Mouse (Mus musculus) embryonic stem cell, embryonic (primary cell): ENCODE data around the gene Tubb2a.

Source experiments
- CTCF ChIA-PET, 4 experiments: fragments of 300-600 bp in 2 of 4; fragments of 350-600 bp in 2 of 4; sonication (Branson Sonifier 250); formaldehyde crosslinking; loops; one replicate each; lab custom pipeline; 2022; ENCODE audit warnings: inconsistent platforms in 2 of 4; lab: Charles Lee
- POLR2A ChIA-PET, 4 experiments: fragments of 300-600 bp in 2 of 4; fragments of 350-600 bp in 2 of 4; sonication (Branson Sonifier 250); formaldehyde crosslinking; loops; one replicate each; lab custom pipeline; 2022; ENCODE audit warnings: antibody characterized with exemption in 4 of 4, inconsistent platforms in 1 of 4; lab: Charles Lee

Tubb2a gene

DNA sequence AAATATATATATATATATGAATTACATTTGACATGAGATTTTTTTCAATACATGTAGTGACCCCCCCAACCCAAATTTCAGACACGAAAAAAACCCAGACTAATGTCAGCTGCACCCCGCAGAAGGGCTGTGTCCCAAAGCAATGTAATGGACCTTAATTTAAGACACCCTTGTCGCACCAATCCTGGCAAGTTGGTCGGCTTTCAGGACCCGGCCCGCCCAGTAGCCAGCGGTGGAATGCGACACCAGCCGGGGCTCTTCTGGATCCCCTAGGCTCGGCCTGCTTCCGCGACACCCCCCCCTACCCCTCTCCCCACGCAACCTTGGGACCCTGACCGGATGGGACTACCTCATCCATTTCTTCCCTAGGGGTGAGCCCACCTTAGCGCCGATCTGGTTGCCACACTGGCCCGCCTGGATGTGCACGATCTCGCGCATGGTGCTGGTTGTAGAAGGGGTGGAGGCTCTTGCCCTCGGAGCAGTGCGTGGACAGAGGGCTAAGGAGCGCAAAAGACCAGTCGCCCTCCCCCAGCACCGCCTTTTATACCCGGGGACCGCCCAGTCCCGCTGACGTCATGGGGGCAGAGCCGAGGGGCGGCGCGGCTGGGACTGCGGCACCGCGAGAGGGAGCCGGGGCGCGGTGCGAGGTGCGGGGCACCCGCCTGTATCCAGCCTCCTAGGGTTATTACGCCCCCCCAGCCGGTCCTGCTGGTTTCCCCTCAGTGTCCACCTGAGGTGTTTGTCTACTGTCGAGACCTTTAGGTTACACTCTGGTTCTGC is at the start of gene Tubb2a:
Tubb2a (minus strand) TSS at position 516 of the 780 bp plus-strand sequence.
- CTCF ChIA-PET, result no interaction called here
- POLR2A ChIA-PET, result interaction anchor here in 3 of 4 experiments (0.6 to 5.0 kb wide), 12 partner anchors 10 to 887 kb away, joined by 3 to 29 read pairs (median 6); partner anchors contain the start of genes Tubb2b (in 2 of the 3) and Psmg4 (in 1 of the 3)

DNA sequence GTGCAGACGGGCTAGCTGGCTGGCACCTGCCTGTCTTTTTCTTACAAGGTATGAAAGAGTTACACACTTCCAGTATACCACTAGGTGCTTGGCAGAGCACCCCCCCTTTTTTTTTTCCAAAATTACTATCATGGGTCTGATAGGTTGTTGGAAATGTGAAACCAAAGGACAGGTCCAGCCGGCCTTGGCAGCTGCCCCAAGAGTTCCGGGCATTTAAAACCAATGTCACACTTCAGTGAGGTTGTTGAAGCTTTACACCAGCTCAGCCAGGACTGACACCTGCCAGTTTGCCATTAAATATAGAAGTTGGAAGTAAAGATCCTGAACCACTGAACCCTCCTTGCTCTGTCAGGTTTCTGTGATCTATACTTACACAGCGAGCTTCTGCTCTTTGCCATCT is 47.9 kb upstream of the Tubb2a start:
- ChIA-PET CTCF (interaction anchor here in 2 of 4 experiments (0.5 to 0.6 kb wide), 2 partner anchors 29 to 81 kb away, joined by 3 to 8 read pairs; no protein-coding TSS in a partner anchor), POLR2A (interaction anchor here in 3 of 4 experiments (0.9 to 13.7 kb wide), 9 partner anchors 9 to 220 kb away, joined by 3 to 456 read pairs (median 4); partner anchors contain the start of genes Bphl (in 1 of the 3) and Serpinb6c (in 1 of the 3))

DNA sequence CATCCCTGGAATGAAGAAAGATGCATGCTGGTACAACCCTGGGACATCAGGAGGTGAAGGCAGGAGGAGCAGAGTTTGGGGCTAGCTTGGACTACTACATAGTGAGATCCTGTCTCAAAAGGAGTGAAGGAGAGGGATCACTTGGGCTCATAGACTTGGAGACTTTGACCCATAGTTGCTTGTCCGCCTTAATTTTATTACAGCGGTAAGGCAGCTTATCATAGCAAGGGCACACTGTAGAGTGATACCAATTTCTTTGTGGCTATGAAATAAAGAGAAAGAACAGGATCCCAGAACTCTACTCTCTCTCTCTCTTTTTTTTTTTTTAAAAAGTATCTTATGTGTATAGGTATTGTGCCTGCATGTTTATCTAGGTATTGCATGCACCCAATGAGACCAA is 42.7 kb upstream of the Tubb2a start:
- ChIA-PET CTCF (interaction anchor here in 1 of 4 experiments (0.7 kb wide), 1 partner anchor 11 kb away, joined by 3 read pairs; no protein-coding TSS in a partner anchor), POLR2A (interaction anchor here in 3 of 4 experiments (0.6 to 16.0 kb wide), 14 partner anchors 8 to 49 kb away, joined by 3 to 643 read pairs (median 4); partner anchors contain the start of gene Tubb2b (in 2 of the 3))

DNA sequence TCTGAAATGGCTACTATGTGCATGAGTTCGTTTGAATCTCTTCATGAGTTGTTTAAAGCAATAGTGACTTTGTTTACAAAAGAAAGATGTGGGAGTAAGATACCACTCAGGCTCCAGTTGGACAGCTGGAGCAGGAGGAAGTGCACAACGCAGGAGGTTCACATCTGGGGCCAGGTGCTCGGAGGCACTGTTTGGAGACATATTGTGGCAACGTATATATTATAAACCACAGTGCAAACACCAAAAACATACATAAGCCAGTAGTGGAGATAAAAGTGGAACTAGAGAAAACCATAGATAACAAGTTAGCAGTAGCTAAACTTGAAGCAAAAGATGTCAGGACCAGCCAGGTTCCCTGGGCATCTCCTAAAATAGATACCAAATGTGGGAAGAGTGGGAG is 41.6 kb upstream of the Tubb2a start:
- POLR2A ChIA-PET, result interaction anchor here in 3 of 4 experiments (1.1 to 16.0 kb wide), 7 partner anchors 9 to 33 kb away, joined by 3 to 643 read pairs (median 9); partner anchors contain the start of gene Tubb2b (in 3 of the 3)
- CTCF ChIA-PET, result no interaction called here

DNA sequence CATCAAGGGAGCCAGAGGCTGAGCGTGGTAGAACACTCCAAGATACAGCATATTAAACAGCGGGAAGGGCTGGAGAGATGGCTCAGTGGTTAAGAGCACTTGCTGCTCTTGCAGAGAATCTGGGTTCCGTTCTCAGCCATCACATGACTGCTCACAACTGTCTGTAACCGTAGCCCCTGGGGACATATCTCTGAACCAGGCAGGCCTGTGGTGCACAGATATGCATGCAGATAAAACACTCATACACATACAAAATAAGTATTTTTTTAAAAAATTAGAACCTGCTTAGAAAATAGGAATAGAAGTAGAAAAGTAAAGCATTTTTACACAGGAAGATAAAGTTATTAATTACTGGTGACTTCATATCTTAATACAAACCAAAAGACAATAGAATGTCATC is 41.0 kb upstream of the Tubb2a start:
- ChIA-PET POLR2A (interaction anchor here in 3 of 4 experiments (0.9 to 16.0 kb wide), 7 partner anchors 9 to 23 kb away, joined by 3 to 643 read pairs (median 9); partner anchors contain the start of gene Tubb2b (in 3 of the 3)), CTCF (no interaction called here)

DNA sequence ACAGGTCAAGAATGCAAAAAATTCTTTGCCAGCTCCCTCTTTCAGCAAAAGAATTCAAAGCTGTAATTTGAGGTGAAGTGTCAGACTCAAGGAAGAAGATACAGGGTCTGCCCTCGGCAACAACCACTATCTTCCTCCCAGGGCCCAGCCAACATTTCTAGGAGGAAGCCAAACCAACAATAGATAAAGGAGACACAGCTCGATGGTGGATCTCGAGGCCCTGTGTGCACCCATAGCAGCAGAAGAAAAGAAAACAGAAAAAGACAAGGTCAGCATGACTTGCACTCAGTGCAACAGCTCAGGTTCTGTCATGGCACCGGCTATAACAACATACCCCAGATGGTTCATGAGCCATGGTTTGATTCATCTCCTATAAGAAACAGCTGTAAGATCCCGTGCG is 38.7 kb upstream of the Tubb2a start:
- POLR2A ChIA-PET, result interaction anchor here (0.8 to 16.0 kb wide), 8 partner anchors 12 to 64 kb away, joined by 3 to 643 read pairs (median 10); partner anchors contain the start of gene Tubb2b (in 4 of the 4)
- CTCF ChIA-PET, result no interaction called here

DNA sequence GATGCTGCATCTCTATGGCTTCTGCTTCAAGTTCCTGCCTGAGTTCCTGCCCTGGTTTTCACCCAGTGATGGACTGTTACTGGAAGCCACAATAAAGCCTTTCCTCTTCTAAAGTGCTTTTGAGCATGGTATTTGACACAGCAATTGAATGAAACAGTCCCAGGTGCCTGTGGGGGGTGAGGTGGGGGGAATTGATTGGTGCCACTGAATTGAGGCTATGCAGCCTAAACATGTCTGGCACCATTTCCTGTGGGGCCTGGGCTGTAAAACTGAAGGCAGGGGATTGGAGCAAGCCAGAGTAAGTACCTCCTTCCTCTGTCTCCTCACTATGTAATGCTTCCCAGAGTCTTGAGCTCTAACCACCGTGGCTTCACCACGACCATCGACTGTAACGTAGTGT is 36.8 kb upstream of the Tubb2a start:
- ChIA-PET POLR2A (interaction anchor here (0.6 to 16.0 kb wide), 10 partner anchors 11 to 346 kb away, joined by 3 to 643 read pairs (median 4); partner anchors contain the start of gene Tubb2b (in 4 of the 4)), CTCF (no interaction called here)

DNA sequence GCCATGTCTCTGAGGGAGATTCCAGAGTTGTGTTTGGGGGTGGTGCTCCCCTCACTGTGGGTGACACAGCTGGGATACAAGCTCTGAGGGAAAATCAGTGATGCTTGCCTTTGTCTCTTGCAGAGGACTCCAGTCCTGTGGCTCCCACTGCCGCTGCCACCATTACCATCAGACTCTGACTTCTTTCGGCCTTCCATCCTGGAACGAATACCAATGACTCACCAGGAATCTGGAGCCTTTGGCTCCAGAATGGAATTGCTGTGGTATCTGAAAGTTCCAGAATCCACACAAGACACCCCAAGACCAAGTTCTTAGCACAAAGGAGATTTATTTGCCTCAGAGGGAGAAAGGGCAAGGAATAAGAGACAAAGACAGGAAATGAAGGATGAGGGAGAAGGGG is 35.3 kb upstream of the Tubb2a start:
- POLR2A ChIA-PET, result interaction anchor here in 3 of 4 experiments (0.5 to 16.0 kb wide), 7 partner anchors 8 to 235 kb away, joined by 3 to 643 read pairs (median 53); partner anchors contain the start of gene Tubb2b (in 3 of the 3)
- CTCF ChIA-PET, result no interaction called here

DNA sequence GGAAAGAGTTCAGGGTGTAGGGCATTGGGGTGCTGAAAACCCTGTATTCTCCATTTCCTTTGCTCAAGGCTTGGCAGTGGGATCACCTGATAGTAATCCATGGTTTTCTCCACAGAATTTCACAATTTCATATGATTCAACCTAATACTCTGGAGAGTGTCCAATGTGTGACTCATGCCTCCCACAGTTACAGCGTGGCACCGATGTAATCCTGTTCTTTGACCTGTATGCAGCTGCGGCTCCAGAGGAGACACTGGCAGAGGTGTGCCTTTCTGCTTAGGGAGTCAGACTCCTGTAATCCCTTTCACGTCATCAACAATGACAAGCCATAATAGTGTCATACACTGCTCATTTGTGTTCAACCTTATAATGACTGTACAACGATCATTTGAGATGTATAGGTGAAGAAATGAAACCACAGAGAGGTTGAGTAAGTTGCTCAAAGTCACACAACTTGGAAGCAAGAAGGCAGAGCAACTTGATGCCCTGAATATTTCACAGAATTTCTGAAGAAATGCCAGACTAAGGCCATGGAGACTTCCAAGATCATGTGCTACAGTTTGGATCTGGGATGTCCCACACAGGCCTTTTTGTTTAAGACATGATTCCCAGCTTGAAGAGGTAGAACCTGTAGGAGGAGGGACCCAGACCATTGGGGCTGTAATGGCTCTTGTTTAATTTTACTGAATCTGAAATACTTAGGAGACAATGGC is 34.7 kb upstream of the Tubb2a start:
- ChIA-PET CTCF (no interaction called here), POLR2A (interaction anchor here in 3 of 4 experiments (0.6 to 16.0 kb wide), 10 partner anchors 8 to 50 kb away, joined by 3 to 643 read pairs (median 45); partner anchors contain the start of genes Tubb2b (in 3 of the 3) and Psmg4 (in 2 of the 3))

DNA sequence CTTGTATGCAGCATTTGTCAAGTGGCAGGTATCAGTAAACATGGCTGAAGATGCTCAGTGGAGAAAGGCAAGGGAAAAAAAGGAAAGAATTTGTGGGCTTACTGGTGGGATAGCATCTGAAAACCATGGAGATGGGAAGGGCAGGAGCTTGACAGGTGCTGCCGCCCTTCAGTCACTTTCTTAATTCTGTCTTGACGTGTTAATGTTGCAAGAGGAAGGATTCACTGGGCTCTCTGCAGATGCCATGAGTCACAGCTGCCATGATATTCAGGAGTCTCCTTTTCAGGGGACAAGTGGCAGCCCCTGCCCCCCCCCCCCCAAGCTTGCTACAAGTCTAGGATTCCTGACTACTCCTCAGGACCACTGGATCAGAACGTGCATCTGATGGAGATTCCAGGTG is 34.1 kb upstream of the Tubb2a start:
- ChIA-PET CTCF (no interaction called here), POLR2A (interaction anchor here (0.6 to 16.0 kb wide), 17 partner anchors 9 to 117 kb away, joined by 3 to 643 read pairs (median 33); partner anchors contain the start of genes Tubb2b (in 4 of the 4) and Psmg4 (in 2 of the 4))

DNA sequence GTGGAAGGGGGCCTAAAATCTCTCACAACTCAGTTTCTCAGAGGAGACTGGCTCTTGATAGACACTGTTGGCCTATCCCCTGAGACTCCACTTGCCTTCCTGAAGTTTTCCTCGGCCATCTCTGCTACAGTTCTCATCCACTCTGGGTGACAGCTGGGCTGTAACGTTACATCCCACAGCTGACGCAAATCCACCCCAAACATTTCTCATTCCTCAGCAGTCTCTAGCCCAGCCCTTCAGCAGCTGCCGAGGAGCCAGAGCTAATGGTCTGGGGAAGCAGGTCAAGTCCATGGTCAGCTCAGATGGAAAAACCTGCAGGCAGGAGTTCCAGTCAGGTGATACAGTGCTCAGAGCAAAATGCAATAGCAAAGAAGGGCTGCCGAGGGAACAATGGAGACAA is 33.2 kb upstream of the Tubb2a start:
- POLR2A ChIA-PET, result interaction anchor here (0.5 to 16.0 kb wide), 38 partner anchors 8 to 1309 kb away, joined by 3 to 643 read pairs (median 8); partner anchors contain the start of genes Tubb2b (in 4 of the 4), Bphl (in 3 of the 4), Psmg4 (in 2 of the 4) and Ripk1 (in 1 of the 4)

DNA sequence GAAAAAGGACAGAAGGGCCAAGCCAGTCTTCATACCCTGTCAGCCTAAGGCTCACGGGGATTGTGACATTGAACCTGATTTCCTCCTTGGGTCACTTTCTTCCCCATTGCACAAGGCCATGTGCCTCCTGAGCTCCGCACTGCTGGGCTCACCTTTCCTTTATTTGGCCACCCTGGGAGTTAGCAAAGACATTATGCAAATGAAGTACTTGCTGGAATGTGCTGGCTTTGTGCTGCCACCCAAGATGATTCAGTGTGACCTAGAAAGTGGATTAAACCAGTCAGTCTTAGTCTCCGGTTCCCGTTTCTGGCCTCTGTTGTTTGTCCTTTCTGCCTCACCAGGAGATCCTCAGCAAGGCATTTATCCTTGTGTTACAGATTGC is 31.9 kb upstream of the Tubb2a start:
- ChIA-PET CTCF (interaction anchor here in 2 of 4 experiments (0.6 to 1.6 kb wide), 5 partner anchors 20 to 115 kb away, joined by 3 to 6 read pairs (median 3); partner anchors contain the start of gene Tubb2b (in 1 of the 2)), POLR2A (interaction anchor here (0.6 to 16.0 kb wide), 64 partner anchors 8 to 351 kb away, joined by 3 to 643 read pairs (median 6); partner anchors contain the start of genes Tubb2b (in 4 of the 4), Bphl (in 3 of the 4), Psmg4 (in 3 of the 4) and Ripk1 (in 2 of the 4))

More for the DNA sequence above, 33.2 kb upstream of the Tubb2a start:
- CTCF ChIA-PET, result interaction anchor here in 3 of 4 experiments (0.5 to 0.9 kb wide), 3 partner anchors 20 to 43 kb away, joined by 3 to 4 read pairs (median 3); no protein-coding TSS in a partner anchor

DNA sequence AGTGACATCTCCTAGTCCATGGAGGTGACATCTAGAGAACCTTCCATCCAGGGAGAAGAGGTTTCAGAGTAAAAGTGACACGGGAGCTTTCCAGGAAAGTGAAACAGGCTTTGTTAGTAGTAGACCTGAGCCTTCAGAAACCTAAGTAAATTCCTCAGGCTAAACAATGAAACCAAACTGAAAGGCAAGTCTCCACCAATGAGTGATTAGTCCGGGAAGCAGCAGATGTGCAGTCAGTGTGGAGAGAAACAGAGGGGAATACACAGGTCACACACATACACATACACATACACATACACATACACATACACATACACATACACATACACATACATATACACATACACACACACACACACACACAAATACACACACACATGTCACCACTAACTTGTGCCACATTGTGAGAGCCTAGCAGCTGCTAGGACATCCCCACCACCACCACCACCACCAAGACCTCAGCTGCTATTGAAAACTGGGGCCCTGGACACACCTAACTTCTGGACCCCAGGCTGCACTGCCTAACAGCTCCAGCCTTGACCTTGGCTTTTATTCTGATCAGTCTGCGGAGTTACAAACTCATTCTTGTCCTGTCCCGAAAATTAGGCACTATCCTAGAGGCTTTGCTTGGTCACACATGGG is 31.3 kb upstream of the Tubb2a start:
- CTCF ChIA-PET, result interaction anchor here in 2 of 4 experiments (0.6 to 1.6 kb wide), 5 partner anchors 20 to 114 kb away, joined by 3 to 6 read pairs (median 3); partner anchors contain the start of gene Tubb2b (in 1 of the 2)
- POLR2A ChIA-PET, result interaction anchor here (0.6 to 16.0 kb wide), 63 partner anchors 8 to 1631 kb away, joined by 3 to 643 read pairs (median 6); partner anchors contain the start of genes Tubb2b (in 4 of the 4), Bphl (in 3 of the 4), Psmg4 (in 2 of the 4) and Ripk1 (in 2 of the 4)

DNA sequence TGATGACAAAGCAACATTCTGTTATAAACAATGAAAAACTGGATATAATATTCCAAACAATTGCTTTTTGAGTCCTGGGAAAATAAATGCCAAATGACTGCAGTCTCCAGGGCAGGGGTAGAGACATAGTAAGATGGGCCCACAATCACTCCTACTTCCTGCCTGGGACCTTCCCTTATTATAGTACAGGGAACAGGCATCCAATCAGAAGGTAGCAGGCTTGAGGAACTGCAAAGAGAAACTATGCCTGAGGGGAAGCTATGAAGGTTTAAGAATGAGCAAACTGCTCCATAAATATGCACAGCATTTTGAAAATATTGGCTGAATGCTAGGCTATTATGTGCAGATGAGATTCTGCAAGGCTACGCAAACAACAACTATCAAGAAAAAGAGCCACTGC is 29.2 kb upstream of the Tubb2a start:
- ChIA-PET CTCF (no interaction called here), POLR2A (interaction anchor here in 2 of 4 experiments (0.8 to 1.7 kb wide), 4 partner anchors 22 to 43 kb away, joined by 3 to 9 read pairs (median 5); partner anchors contain the start of gene Tubb2b (in 2 of the 2))

DNA sequence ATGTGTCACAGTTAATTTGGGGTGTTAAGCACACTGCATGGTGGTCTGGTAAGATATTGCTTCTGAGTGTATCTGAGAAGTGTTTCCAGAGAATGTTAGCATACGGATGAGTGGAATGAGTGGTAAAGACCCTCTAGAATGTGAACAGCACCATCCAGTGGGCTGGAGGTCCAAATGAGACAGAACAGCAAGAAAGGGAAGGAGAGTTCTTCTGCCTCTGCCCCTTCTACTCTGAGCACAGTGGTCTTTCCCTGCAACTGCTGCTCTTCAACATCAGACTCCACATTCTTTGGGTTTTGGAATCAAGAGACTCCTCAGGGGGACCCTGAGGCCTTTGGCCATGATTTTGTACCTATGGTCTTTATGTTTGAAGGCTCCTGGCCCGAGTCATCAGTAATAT is 28.4 kb upstream of the Tubb2a start:
- CTCF ChIA-PET, result no interaction called here

DNA sequence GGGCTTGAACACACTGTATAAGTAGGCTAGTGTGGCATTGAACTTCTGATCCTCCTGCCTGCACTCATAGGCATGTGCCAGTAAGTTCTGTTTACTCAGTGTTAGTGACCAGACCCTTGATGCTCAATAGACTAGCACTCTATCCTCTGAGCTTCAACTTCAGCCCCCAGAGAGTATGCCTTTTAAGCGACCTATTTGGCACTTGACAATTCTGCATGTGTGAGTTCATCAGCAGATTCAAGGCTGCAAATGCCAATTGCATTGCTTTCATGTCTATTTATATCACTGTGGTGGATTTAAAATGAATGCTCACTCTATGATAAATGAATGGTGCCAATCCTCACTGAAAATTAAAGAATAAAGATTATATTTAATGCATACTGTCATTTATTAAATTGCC is 27.6 kb upstream of the Tubb2a start:
- ChIA-PET POLR2A (no interaction called here), CTCF (no interaction called here)

More for the DNA sequence above, 28.4 kb upstream of the Tubb2a start:
- POLR2A ChIA-PET, result interaction anchor here in 2 of 4 experiments (0.6 to 1.7 kb wide), 4 partner anchors 23 to 68 kb away, joined by 3 to 9 read pairs (median 5); partner anchors contain the start of gene Tubb2b (in 2 of the 2)

DNA sequence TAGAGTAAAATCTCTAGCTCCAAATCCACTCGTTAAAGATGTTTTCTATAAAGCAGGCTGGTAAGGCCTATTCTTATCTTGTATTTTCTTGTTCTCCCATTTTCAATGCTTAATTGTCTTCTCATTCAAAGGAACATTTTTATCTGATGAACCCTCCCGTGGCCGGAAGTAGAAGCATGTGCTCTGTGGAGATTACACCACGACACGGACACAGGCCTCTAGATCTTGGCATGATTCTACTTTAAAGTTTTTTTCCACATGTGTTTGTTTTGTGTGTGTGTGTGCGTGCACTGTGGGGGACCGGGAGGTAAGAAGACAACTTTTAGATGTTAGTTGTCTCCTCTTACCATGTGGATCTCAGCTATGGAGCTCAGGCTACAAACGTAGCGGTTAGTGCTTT is 24.1 kb upstream of the Tubb2a start:
- POLR2A ChIA-PET, result interaction anchor here in 2 of 4 experiments (0.9 to 2.6 kb wide), 6 partner anchors 8 to 65 kb away, joined by 3 to 13 read pairs (median 6); partner anchors contain the start of genes Tubb2b (in 2 of the 2) and Bphl (in 1 of the 2)
- CTCF ChIA-PET, result interaction anchor here in 1 of 4 experiments (0.7 kb wide), 1 partner anchor 103 kb away, joined by 3 read pairs; no protein-coding TSS in a partner anchor
